Mouse (Mus musculus): ENCODE measurements around the gene Jmjd8. TPM values are rescaled to one million over a fixed set of nuclear protein-coding genes. Genes with fewer than 3 reads are reported as not detected.
A peak's percentile ranks its signal among the peaks of the same experiment; 100 is the strongest.

The Jmjd8 gene
- polyA plus RNA-seq, 1 experiment from 2014 or later: 46.3 TPM

DNA sequence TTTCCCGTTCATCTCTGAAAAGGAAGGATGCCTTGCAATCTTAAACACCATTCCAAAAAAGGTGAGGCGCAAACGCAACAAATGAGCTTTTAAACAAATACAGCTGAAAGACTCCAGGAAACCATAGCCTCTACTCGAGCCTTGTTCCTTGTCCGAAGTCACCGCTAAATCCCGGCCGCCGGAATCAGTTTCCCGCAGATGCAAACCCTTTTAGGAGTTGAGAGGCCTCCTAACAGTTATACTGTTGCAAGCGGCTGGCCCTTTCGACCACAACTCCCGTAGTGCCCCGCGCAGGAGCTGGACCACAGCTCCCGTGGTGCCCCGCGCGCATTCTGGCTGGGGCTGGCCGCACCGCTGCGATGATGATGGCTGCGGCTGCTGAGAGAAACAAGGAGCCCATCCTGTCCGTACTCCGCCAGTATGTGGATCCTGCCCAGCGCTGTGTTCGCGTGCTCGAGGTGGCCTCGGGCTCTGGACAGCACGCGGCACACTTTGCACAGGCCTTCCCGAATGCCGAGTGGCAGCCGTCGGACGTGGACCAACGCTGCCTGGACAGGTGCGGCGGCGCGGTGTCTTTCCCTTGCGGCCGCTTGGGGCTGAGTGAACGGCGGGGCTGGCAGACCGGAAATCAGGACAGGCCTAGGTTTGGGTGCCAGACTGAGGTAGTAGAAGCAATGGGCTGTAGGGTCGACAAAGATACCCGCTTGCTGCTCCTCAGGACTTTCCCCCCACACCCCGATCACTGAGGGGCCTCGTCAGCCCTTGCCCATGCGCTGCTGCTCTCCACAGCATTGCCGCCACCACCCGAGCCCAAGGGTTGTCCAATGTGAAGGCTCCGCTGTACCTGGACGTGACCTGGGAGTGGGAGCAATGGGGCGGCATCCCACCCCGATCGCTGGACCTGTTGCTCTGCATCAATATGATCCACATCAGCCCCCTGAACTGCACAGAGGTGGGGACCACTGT is 46.8 kb downstream of the Jmjd8 start:
- peak overlapping the region; percentile 71 for H3K4me2 ChIP-seq (replicated peaks; ENCODE audit: low read depth, low read length)
- peaks cover 7% of the 10 kb centered on the region; the same call in 1 of the 2 replicates for H3K4me1 ChIP-seq (replicated peaks; ENCODE audit: control insufficient read depth, insufficient read depth, low read length)
- peak; percentile 89 for DNase-seq (ENCODE audit: low spot score)
- ATAC-seq (ENCODE audit: low FRiP score): peak; percentile 91
- peak overlapping the region; percentile 83 for H3K9ac ChIP-seq (ENCODE audit: low read depth, low read length)
- no peaks in the 10 kb centered on the region for H3K36me3 ChIP-seq (ENCODE audit: control insufficient read depth, insufficient read depth, low read length)
- 2% methylated on average over 58 of the region's 59 CpGs for WGBS
- peak overlapping the region; percentile 91 for H3K27ac ChIP-seq (ENCODE audit: low read depth, low read length)
- no peaks in the 10 kb centered on the region for H3K27me3 ChIP-seq (ENCODE audit: control insufficient read depth, insufficient read depth, low read length)
- no peaks in the 10 kb centered on the region for H3K9me3 ChIP-seq (ENCODE audit: control insufficient read depth, low read length)
- H3K4me3 ChIP-seq (ENCODE audit: low read depth, low read length): peak overlapping the region; percentile 79

- no peak for ATAC-seq (ENCODE audit: low FRiP score)
- H3K4me1 ChIP-seq (replicated peaks; ENCODE audit: control insufficient read depth, insufficient read depth, low read length): peaks cover 14% of the 10 kb centered on the region
- H3K27me3 ChIP-seq (ENCODE audit: control insufficient read depth, insufficient read depth, low read length): no peaks in the 10 kb centered on the region
- H3K4me3 ChIP-seq (ENCODE audit: low read depth, low read length): peak overlapping the region; percentile 79
- H3K4me2 ChIP-seq (replicated peaks; ENCODE audit: low read depth, low read length): peak overlapping the region; percentile 71
- H3K27ac ChIP-seq (ENCODE audit: low read depth, low read length): no peak overlapping the region
- H3K36me3 ChIP-seq (ENCODE audit: control insufficient read depth, insufficient read depth, low read length): no peaks in the 10 kb centered on the region
- DNase-seq (ENCODE audit: low spot score): no peak
- H3K9me3 ChIP-seq (ENCODE audit: control insufficient read depth, low read length): no peaks in the 10 kb centered on the region
- WGBS: 54% methylated on average over 10 of the region's 10 CpGs
- peak overlapping the region; percentile 83 for H3K9ac ChIP-seq (ENCODE audit: low read depth, low read length)
Measured at GRCm38 (mm10) chr17:25876347-25876915, 47.8 kb downstream of the Jmjd8 start.

DNA sequence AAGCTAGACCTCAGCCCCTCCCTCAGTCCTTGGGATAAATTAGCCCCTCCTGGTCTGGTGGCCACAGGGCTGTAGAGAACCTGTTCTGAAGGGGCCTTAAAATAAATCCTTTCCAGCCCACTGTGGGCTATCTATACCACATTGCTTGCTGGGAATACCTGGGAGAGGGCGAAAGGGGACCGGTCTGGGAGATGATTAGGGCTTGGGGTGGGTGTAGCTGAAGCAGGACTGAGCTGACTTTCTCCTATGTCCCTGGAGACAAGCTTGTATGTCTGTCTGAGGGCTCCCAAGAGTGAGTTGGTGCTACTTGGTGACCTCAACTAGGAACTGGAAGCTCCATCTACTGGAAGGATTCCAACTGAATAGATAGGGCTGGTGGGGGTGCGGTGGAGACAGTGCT is 48.4 kb downstream of the Jmjd8 start:
- no peaks in the 10 kb centered on the region for H3K36me3 ChIP-seq (ENCODE audit: control insufficient read depth, insufficient read depth, low read length)
- peaks cover 19% of the 10 kb centered on the region for H3K4me1 ChIP-seq (replicated peaks; ENCODE audit: control insufficient read depth, insufficient read depth, low read length)
- no peak for DNase-seq (ENCODE audit: low spot score)
- no peaks in the 10 kb centered on the region for H3K9me3 ChIP-seq (ENCODE audit: control insufficient read depth, low read length)
- 0 out of 2 replicates have a peak overlapping the region, but pooled peaks have one; percentile 5 for H3K4me2 ChIP-seq (replicated peaks; ENCODE audit: low read depth, low read length)
- H3K27ac ChIP-seq (ENCODE audit: low read depth, low read length): no peak overlapping the region
- H3K4me3 ChIP-seq (ENCODE audit: low read depth, low read length): no peak overlapping the region
- no peak overlapping the region for H3K9ac ChIP-seq (ENCODE audit: low read depth, low read length)
- WGBS: 95% methylated on average over 3 of the region's 3 CpGs
- no peak for ATAC-seq (ENCODE audit: low FRiP score)
- H3K27me3 ChIP-seq (ENCODE audit: control insufficient read depth, insufficient read depth, low read length): no peaks in the 10 kb centered on the region

DNA sequence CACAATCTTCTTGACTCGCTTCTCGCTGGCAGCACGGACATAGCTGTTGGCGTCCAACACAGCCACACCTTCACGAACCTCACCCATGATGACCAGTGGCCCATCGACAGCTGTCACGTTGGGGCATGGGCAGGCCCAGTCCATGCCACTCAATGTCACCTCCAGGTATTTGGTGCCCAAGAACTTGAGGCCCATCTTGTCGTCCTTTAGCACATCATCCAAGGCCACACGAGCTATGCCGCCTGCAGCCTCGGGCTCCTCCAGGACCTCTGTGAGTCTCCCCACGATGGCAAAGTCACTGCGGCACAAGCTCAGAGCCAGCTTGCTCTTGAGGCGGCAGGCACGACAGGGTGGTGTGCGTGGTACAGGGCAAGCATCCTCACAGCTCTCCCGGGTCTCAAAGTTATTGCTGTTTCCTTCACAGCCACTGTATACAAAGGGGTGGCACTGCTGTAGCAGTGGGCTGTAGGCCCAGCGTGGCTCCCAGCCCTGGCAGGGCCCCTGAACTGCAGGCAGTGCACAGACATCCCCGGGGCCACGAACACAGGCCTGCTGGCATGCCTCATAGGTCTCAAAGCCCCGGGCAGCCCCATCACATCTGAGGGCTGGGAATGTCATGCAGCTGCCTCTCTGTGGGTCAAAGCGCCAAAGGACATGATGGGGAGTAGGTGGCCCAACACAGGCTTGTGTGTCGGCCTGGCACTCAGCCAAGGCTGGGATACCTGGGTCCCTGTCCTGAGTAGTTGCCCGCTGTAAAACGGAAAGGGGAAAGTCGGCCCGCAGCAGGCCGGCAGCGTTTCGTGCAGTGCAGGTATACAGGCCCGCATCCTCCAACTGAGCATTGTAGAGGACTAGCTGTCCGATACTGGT is 49.3 kb downstream of the Jmjd8 start:
- Histone ChIP-seq H3K27ac (ENCODE audit: low read depth, low read length) (no peak overlapping the region), H3K4me2 (replicated peaks; ENCODE audit: low read depth, low read length) (no peak overlapping the region), H3K36me3 (ENCODE audit: control insufficient read depth, insufficient read depth, low read length) (no peaks in the 10 kb centered on the region), H3K4me3 (ENCODE audit: low read depth, low read length) (no peak overlapping the region), H3K4me1 (replicated peaks; ENCODE audit: control insufficient read depth, insufficient read depth, low read length) (peaks cover 21% of the 10 kb centered on the region), H3K9me3 (ENCODE audit: control insufficient read depth, low read length) (no peaks in the 10 kb centered on the region), H3K27me3 (ENCODE audit: control insufficient read depth, insufficient read depth, low read length) (no peaks in the 10 kb centered on the region), H3K9ac (ENCODE audit: low read depth, low read length) (no peak overlapping the region)
- ATAC-seq (ENCODE audit: low FRiP score) (no peak), DNase-seq (ENCODE audit: low spot score) (no peak)
- WGBS: 92% methylated on average over 32 of the region's 32 CpGs

GRCm38 (mm10) chr17:25878611-25879180 is 50.0 kb downstream of the Jmjd8 start:
- Histone ChIP-seq H3K36me3 (ENCODE audit: control insufficient read depth, insufficient read depth, low read length) (no peaks in the 10 kb centered on the region), H3K9ac (ENCODE audit: low read depth, low read length) (no peak overlapping the region), H3K4me2 (replicated peaks; ENCODE audit: low read depth, low read length) (no peak overlapping the region), H3K27ac (ENCODE audit: low read depth, low read length) (no peak overlapping the region), H3K27me3 (ENCODE audit: control insufficient read depth, insufficient read depth, low read length) (no peaks in the 10 kb centered on the region), H3K4me1 (replicated peaks; ENCODE audit: control insufficient read depth, insufficient read depth, low read length) (peaks cover 21% of the 10 kb centered on the region), H3K9me3 (ENCODE audit: control insufficient read depth, low read length) (no peaks in the 10 kb centered on the region), H3K4me3 (ENCODE audit: low read depth, low read length) (no peak overlapping the region)
- DNase-seq (ENCODE audit: low spot score) (no peak), ATAC-seq (ENCODE audit: low FRiP score) (no peak)
- WGBS: 87% methylated on average over 19 of the region's 19 CpGs

- Histone ChIP-seq H3K9me3 (ENCODE audit: control insufficient read depth, low read length) (no peaks in the 10 kb centered on the region), H3K4me2 (replicated peaks; ENCODE audit: low read depth, low read length) (no peak overlapping the region), H3K27me3 (ENCODE audit: control insufficient read depth, insufficient read depth, low read length) (no peaks in the 10 kb centered on the region), H3K4me1 (replicated peaks; ENCODE audit: control insufficient read depth, insufficient read depth, low read length) (peaks cover 21% of the 10 kb centered on the region), H3K9ac (ENCODE audit: low read depth, low read length) (no peak overlapping the region), H3K27ac (ENCODE audit: low read depth, low read length) (no peak overlapping the region), H3K36me3 (ENCODE audit: control insufficient read depth, insufficient read depth, low read length) (no peaks in the 10 kb centered on the region), H3K4me3 (ENCODE audit: low read depth, low read length) (no peak overlapping the region)
- ATAC-seq (ENCODE audit: low FRiP score) (no peak), DNase-seq (ENCODE audit: low spot score) (peak; percentile 56)
- 44% methylated on average over 4 of the region's 4 CpGs for WGBS
Measured at GRCm38 (mm10) chr17:25879261-25879660, 50.6 kb downstream of the Jmjd8 start.

GRCm38 (mm10) chr17:25879750-25880149 is 51.1 kb downstream of the Jmjd8 start:
- ATAC-seq (ENCODE audit: low FRiP score) (no peak), DNase-seq (ENCODE audit: low spot score) (no peak)
- H3K9ac ChIP-seq (ENCODE audit: low read depth, low read length): no peak overlapping the region
- H3K4me1 ChIP-seq (replicated peaks; ENCODE audit: control insufficient read depth, insufficient read depth, low read length): peaks cover 21% of the 10 kb centered on the region
- H3K4me3 ChIP-seq (ENCODE audit: low read depth, low read length): no peak overlapping the region
- no peak overlapping the region for H3K27ac ChIP-seq (ENCODE audit: low read depth, low read length)
- H3K9me3 ChIP-seq (ENCODE audit: control insufficient read depth, low read length): no peaks in the 10 kb centered on the region
- WGBS: 68% methylated on average over 8 of the region's 8 CpGs
- H3K4me2 ChIP-seq (replicated peaks; ENCODE audit: low read depth, low read length): no peak overlapping the region
- H3K36me3 ChIP-seq (ENCODE audit: control insufficient read depth, insufficient read depth, low read length): no peaks in the 10 kb centered on the region
- no peaks in the 10 kb centered on the region for H3K27me3 ChIP-seq (ENCODE audit: control insufficient read depth, insufficient read depth, low read length)

- H3K4me1 ChIP-seq (replicated peaks; ENCODE audit: control insufficient read depth, insufficient read depth, low read length): peaks cover 21% of the 10 kb centered on the region
- H3K4me3 ChIP-seq (ENCODE audit: low read depth, low read length): no peak within 1 kb of the TSS
- no peaks in the 10 kb centered on the region for H3K36me3 ChIP-seq (ENCODE audit: control insufficient read depth, insufficient read depth, low read length)
- peak within 1 kb of the TSS; percentile 40 for H3K9ac ChIP-seq (ENCODE audit: low read depth, low read length)
- H3K27me3 ChIP-seq (ENCODE audit: control insufficient read depth, insufficient read depth, low read length): no peaks in the 10 kb centered on the region
- DNase-seq (ENCODE audit: low spot score): no peak
- peak within 1 kb of the TSS; percentile 89 for H3K27ac ChIP-seq (ENCODE audit: low read depth, low read length)
- no peaks in the 10 kb centered on the region for H3K9me3 ChIP-seq (ENCODE audit: control insufficient read depth, low read length)
- H3K4me2 ChIP-seq (replicated peaks; ENCODE audit: low read depth, low read length): no peak within 1 kb of the TSS
- ATAC-seq (ENCODE audit: low FRiP score): no peak
- WGBS: 20% methylated on average over 5 of the region's 5 CpGs
Measured at GRCm38 (mm10) chr17:25880196-25880910, 51.7 kb downstream of the Jmjd8 start, which contains the start of gene Wfikkn1. Gene Wfikkn1, minus strand, starts transcription at chr17:25880858.
